Mouse (Mus musculus) c-Kit-positive CD71-positive TER-119-positive erythroid progenitor cells, embryonic 14.5 days (primary cell): ENCODE measurements around the gene Slc16a13.

ENCODE experiments used
- DNase-seq: peaks from one replicate; pipeline ENCODE4 v3.0.0-alpha.2; 2013; ENCODE audit warnings: low spot score

The Slc16a13 gene

DNA sequence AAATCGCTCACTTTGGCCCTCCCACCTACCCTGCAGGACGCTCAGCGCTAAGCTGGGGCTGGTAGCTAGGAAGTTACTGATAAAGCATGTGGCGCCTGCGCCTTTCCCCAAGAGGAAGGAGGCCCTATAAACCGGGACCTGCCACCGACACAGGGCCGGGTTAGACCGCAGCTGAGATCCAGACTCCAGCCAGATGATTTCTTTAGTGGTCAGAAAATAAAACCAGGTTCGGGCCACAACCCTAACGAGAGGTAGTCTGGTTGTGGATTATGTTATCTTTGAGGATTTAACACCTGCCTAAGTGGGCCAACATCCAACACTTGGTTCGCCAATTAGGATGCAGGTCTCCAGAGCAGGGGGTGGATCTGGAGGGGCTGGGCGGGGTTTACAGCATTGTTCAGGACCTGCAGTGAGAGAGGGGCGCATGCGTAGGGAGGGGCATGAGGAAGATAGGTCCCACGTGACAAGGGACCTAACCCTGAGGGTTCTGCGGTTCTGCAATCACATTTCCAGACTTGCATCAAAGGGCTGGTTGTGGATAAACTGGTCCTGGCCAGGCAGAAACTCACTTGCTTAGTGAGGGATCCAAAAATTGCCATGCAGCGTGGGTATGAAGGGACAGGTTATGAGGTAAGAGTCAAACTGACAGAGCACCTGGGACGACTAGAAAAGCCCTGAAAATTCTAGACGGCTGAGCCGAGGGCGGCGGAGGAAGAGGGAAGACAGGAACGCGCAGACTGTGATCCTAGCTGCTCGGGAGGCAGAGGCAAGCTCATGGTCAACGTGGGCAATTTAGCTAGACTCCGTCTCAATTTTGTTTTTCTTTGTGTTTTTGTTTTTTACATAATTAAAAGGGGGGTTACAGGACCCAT, at the start of gene Slc16a13:
Slc16a13 (minus strand) TSS at position 334 of the 872 bp plus-strand sequence.
- DNase-seq, result peak; percentile 95

DNA sequence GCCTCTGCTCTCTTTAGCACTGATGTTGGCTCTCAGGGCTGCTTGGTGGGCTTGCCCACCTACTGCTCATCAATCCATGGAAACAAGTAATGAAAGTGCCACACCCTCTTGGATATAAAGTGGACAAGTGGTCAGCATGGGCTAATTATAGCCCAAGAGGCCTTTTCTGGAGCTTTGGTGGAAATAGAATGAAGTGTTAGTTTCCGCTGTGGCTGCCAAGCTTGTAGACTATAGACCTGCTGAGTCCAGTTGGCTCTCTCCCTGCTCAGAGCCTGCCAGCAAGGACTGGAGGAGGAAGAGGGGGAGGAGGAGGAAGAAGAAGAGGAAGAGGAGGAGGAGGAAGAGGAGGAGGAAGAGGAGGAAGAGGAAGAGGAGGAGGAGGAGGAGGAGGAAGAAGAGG, 45.5 kb upstream of the Slc16a13 start:
- no peak for DNase-seq

DNA sequence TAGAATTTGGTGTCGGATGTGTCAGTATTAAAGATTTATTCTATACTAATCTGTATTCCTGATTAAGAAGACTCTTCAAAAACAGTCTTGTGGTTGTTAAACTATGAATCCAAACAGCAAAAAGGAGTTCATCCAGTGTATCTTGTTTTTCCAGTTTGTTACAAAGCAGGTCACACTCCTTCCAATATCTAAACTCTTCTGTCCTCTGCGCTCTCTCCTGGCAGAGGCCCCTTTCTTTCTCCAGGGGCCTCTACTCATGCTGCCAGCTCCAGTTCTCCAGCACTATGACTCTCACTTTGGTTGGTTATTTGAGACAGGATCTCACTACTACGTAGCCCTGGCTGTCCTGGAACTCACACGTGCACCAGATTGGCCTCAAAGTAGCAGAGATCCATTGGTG, 45.0 kb upstream of the Slc16a13 start:
- DNase-seq, result no peak

DNA sequence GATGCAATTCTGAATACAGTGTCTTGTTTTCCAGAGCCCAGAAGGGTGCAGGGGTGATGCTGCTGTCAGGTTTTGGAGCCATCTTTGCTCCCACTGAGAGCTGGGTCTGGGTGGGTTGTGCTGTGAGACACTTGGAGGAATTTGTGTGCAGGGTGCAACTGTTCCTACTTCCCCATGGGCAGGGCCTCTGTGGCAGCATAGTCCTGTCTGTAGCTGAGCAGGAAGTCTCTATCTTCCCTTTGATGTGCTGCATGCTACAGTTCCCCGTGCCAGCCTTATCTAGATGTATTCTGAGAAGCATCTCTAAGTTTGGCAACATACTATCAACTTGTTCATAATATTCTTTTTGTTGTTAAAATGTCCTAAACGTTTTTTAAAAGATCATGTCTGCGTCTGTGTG, 44.4 kb upstream of the Slc16a13 start:
- DNase-seq, result no peak

DNA sequence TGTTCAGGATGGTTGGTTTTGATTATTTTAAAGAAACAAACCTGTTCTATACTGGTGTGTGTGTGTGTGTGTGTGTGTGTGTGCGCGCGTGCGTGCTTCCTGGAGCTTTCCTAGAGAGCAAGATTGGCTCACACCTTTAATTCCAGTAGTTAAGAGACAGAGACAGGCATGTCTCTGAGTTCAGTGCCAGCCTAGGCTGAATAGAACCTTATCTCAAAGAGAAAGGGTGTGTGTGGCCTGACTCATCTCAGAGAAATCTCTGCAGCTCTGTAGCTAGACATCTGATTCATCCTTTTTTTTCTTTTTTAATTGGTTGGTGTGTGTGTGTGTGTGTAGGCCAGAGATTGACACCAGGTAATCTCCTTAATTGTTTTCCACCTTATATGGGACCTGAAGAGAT, 38.2 kb upstream of the Slc16a13 start:
- DNase-seq, result no peak

DNA sequence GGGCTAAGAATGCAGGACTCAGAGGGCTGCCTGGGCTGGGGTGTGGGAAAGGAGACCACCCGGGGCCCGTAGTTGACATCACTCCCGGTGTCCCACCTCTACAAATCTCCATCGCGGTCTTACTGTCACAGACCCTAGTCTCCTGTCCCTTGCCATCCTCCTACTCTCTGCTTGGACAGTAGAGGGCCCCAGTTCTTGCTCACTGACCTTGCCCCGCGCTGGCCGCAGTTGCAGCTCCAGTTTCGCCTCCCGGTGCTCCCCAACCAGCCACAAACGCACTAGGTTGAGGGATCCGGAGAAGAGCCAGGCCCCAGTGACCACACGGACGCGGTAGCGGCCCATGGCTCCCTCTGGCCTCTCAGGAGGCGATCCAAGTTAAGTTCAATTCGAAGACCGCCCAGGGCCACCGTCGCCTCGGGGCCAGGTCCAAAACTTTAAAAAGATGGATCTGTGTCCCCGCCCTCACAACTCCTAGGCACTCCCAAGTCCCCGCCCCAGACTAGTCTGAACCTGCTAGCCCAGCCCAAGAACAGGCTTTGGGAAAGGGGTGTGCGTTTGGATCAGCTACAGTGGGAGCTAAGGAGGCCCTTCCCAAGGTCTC, 34.2 kb upstream of the Slc16a13 start, which contains the start of gene Alox12:
Alox12 (minus strand) TSS at position 423 of the 601 bp plus-strand sequence.
- DNase-seq, result no peak

DNA sequence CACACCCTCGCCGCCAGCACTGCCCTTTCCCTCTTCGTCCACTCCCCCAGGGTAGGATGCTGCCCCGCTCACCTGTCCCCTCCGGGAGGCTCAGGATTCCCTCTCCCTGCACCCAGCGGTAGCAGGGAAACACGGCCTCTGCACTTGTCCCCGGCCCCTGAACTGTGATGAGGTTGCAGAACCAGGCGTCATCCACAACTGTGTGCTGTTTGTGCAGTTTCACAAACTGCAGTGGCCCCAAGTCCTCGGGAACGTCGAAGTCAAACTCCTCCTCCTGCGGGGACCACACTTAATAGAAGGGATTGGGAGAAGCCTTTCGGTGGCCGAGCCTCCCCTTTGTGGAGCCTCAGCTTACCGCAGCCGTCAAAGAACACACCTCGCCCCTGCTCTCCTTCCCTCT, 33.5 kb upstream of the Slc16a13 start:
- DNase-seq, result no peak

DNA sequence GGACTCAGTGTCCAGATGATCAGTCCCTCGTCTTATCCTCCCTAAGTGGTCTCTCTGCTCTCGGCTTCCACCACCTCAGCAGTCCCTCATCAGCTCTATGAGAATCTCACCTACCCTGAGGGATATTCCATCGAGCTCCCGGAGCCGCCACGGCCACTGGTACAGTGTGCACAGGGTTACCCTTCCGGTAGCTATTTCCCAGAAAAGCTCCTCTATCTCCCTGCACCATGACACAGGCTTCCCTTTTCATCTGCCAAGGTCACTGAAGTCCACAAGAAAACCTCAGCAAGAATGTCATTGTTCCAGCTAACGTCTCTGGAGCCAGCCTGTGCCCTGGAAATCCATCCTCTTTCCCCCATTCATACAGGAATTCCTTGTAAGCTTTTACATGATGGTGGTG, 31.0 kb upstream of the Slc16a13 start:
- DNase-seq, result no peak

DNA sequence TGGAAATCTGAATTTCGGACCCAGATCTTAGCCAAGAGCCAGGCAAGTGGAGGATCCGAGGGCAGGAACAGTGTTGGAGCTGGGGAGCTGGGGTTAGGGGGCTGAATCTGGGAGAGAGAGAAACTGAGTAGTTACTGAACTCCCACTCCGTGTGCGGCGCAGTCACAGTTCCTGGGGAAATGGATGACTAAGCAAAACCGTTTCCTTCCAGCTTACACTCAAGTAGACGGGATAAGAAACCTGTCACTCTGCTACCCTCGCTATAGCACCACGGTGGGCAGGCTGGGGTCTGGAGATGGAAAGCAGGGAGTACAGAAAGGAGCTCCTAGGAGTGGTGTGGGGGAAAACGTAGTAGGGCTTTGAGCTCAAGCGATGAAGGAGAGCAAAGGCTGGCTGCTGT, 29.3 kb upstream of the Slc16a13 start:
- no peak for DNase-seq

DNA sequence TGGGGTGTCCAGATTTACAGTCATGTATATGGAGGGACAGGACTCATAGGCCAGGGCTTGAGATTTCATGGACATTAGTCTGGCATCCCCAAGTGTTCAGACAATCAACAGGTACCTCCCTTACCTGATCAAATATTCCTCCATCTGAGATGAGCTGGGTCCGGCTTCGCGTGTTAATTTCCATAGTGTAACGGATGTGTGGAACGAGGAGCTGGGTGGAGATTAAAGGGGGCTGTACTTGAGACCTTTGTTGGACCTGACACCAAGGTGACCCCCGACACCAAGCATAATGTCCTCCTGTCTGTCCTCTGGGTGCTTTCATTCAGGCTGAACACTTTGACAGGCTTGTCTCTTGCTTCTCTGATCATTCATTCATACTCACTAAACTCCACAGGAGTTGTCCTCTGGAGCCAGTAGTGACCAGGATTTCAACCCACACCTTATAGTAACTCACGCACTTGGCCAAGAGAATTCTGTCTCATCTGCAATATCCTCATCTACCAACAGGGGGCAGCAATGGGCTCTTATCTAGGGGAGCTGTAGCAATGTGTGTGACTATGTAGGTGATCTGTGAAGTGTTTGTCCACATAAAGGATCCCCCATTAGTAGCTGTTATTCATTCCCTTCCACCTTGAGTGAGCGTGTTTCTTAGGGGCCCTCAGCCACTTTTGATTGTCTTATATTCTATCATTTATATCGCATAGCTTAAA, 26.4 kb upstream of the Slc16a13 start:
- DNase-seq, result peak; percentile 75

DNA sequence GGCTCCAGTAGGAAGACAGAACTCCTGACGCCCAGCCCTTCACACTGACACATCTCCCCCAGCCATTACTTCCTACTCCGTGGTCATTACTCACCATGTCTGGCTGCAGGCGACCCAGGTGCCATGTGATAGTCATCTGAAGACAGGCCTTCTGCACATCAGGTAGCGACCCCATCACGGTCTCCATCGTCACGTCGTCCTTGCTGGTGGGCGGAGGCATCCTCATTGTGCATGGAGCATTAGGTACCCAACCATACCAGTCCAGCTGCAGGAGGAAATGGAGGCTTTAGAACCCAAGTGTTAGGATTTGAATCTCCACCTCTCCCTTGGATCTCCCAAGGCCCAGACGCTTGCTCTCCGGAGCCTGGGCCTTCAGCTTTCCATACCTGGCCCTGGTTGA, 21.7 kb upstream of the Slc16a13 start:
- DNase-seq, result no peak

DNA sequence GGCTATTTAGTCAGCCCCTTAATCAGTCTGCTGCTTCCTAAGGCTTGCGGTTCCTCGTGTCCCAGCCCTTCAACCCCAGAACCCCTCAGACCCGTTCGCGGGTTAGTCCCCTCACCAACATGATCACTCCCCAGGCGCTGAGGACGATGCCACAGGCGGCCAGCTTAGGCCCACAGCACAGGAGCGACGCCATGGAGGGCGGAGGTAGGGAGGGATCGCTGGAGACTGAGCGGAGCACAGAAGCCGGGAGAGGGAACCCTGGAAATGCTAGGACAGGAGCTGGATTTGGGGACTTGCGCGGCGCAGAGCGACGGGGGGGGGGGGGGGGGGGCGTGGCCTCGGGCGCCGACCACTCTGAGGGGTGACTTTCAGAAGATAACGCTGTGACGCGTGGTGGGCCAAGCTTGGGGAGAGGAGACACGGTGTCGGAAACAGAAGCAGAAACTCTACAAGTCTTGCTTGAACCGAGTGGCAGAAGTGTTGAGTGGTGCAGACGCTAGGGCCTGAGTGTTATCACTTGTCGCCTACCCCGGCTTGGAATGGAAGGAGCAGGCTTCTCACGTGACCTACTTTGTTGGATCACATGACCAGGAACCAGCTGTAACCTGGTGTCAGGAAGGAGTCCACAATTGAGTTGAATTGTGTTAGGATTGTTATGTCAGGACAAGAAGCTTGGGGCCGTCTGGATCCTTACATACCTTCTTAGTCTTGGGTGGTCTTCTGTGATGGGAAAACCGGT, 18.8 kb upstream of the Slc16a13 start, which contains the start of the genes Gm21988 and Rnasek:
Gm21988 (minus strand) TSS at position 290 of the 739 bp plus-strand sequence.
Rnasek (minus strand) TSS at position 302 of the 739 bp plus-strand sequence.
- DNase-seq, result peak; percentile 89

DNA sequence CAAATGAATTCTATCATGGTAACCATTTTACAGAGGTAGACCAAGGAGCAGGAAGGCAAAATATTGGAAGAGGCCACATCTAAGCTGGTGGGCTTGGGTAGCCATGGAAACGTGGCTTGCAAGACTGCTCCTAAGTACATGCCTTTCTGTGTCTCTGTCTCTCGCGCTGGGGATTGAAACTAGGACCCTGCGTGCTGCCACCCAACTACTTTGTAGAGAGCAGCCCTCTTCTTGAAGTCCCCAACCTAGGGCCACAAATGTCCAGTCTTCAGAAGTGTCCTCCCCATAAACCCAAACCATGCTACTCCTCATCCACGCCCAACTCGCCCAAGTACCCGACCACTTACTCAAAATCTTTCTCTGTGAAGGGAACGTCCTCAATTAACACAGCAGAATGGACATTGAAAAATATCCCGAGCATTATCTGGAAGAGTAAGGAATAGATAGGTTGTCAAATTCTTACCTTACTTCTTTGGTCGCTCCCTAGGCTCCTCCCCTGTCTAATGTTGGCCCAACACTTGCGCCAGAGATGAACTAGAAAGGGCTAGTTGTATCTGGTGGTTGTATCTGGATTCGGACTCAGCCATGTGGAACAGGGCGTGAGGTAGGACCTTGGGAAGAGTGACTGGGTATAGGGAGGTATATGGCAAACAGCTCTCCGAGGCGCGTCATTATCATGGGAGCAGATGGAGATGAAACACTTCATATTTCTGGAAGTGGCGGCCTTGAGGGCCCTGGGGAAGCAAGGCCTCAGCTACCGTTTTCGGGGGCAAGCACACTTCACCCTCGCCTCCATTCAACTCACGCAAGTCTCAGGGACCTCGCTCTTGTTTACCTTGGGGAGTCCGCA, 18.0 kb upstream of the Slc16a13 start:
- peak; percentile 60 for DNase-seq

DNA sequence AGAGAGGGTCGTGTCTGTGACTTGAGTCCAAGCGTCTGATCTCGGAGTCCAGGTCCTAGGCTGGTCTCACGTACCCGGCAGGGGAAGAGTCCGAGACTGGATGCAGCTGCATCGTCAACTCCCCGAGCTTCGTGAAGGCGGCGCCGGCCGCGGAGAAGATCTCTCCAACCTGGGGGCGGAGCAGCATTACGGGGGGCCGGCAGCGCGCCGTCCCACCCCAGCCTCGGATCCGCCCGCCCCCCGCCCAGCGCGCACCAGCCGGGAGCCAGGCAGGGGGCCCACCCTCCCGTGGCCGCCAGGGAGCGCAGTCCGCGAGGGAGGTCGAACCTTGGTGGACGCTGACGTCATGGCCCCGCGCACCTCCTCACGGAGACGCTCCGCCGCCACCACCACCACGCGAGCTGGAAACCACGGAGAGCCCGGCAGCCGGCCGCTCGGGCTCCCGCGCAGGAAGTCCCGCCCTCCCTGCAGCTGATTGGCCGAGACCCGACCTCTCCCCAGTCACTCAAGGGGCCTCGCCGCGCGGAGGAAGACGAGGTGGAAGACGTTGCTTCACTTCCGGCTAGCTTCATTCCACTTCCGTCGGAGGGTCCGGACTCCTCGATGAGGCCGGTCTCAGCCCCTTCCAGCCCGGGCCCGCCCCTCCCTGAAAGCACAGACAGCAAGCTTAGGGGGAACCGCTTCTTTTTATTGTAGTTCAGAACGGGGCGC, 16.7 kb upstream of the Slc16a13 start, which contains the start of gene 0610010K14Rik:
0610010K14Rik (minus strand) TSS at position 458 of the 711 bp plus-strand sequence.
- peak; percentile 95 for DNase-seq

DNA sequence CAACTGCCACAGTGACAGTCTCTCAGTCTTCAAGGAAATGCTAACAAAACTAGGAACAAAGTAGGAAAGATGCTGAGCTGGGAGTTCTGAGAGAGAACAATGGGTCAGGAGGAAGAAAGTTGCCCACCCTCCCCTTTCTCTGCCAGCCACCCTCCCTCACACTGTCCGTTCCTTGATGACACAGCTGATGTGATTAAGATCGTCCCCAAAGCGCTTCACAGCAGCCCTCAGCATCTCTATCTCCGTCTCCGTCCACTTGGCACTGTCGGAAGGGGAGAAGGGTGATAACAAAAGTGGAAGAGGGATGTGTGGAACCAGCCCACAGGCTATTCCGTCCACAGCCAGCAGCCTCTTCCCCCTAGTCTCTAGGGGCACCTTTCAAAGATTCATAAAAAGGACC, 15.9 kb upstream of the Slc16a13 start:
- DNase-seq, result no peak

DNA sequence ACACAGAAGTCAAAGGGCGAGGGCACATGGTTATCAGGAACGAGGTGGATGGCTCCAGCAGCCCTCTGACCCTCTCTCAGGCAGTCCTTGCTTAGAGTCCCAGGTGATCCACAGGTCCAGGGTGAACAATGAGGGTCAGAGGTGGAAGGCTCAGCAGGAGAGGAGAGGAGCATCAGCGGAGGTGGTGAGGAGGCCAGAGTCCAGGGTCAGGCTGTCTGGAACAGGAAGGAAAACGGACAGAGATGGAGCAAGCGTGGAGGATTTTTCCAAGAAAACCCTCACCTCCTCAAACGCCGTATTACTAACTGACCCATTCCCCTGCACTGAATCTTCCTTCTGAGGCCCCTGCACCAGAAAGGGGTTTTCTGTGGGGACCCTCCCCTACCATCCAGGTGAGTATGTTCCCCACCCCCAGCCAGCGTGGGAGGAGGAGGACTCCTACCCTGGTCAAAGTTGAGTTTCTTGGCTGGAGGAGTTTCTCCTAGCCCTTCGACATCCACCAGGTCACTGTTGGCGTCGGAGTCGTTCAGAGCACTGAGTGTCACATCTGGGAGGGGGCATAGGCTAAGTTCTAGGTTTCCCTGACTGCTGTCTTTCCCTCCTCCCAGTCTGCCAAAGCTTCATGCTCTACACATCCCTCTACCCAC, 14.5 kb upstream of the Slc16a13 start:
- no peak for DNase-seq

DNA sequence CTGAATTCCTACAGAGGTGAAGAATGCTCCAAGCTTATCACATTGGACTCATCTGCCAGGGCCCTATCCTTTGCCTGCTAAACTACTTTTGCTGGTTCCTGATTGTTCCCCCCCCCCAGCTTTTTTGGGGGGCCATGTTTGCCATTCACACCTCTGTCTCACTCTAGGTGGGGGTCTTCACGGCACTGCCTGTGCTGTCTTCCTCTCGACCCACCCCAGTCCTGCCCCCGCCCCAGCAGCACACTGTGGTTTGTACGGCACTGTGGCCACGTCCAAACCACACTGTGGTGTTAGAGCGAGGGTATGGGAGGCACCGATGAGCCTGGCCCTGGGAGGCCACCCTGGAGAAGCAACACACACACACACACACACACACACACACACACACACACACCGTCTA, 13.6 kb upstream of the Slc16a13 start:
- DNase-seq, result no peak

DNA sequence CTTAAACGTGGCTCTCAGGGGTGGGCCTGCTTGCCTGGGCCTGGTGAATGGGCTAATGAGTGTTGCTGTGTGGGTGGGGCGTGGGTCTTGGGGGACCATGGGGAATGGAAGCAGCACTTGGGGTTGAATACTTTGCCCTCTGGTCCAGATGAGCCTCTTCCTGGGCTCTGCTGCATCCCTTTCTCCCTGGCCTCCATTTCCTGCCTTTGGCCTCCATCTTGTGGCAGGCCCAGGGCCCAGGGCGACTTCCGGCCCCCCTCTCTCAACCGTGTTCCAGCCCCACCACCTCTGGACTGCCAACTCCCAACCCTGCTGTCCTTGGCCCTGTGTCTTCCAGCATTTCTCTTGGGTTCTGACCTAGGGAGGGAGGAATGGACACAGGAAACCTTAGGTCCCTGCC, 13.2 kb upstream of the Slc16a13 start:
- DNase-seq, result no peak

DNA sequence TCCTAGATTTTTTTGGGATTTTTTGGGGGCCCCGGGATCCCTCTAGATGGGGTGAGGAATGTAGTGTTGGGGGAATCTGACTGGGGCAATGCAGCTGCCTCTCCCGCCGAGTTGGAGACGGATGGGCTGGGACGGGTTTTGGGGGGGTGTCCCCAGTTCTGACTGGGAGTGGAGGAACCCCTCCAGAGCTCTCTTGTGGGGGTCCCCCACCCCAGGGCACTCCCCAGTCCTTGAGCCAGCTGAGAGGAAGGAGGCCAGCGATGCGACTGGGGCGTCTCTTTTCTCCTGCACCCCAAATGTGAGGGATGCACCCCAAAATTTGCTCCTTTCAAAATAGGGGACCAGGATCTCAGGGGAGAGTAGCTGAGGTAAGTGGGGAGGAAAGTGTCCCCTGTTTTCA, 12.2 kb upstream of the Slc16a13 start:
- DNase-seq, result no peak

DNA sequence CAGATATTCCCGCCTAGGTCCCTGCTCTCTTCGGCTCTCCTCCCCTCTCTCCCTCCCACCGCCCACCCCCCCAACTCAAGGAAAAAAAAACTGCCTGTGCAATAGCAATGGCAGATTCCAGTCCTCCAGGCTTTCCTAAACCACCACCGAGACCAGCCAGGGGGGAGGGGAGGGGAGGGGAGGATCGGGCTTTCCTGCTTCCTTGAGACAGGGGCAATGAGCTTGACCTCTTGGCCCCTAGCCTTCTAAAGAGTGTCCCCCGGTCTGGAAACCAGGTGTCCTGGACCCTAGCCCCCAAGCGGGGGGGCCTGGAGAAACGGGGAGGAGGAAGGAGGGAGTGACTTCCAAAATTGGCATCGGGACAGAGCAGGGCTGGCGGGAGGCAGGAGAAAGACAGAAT, 11.7 kb upstream of the Slc16a13 start:
- DNase-seq, result no peak
